Mouse (Mus musculus): ENCODE results near the gene Ktn1. TPM values are rescaled to one million over a fixed set of nuclear protein-coding genes. Genes with fewer than 3 reads are reported as not detected.

Ktn1 gene
- polyA plus RNA-seq, 1 experiment from 2014 or later = 63.6 TPM

DNA sequence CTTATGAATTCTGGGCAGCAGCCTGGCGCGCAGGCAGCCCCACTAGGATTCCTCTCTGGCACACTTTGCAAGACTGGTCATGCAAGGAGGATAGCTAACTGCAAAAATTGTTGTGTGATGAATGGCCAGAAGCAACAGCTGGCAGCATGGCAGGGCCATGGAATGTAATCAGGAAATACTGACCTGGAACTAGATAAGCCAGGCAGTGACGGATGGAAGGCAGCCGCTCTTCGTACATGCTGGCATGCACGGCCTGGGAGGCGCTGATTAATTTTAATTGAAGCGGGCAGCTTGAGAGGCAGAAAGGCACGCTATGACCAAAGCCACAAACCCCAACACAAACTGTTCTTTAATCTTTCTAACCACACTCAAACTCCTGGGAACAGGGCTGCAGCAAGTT, 13.8 kb upstream of the Ktn1 start:
- H3K4me2 ChIP-seq (ENCODE audit: low read depth, low read length) = peak overlapping the region; percentile 25; the same call in 1 of the 2 replicates
- peak overlapping the region; percentile 36; the same call in 1 of the 2 replicates for H3K9ac ChIP-seq (ENCODE audit: low read length)
- no peaks in the 10 kb centered on the region for H3K27me3 ChIP-seq (ENCODE audit: control insufficient read depth, insufficient read depth, low read length)
- whole genome bisulfite sequencing = 17% methylated on average over 9 of the region's 9 CpGs
- no peaks in the 10 kb centered on the region for H3K9me3 ChIP-seq (replicated peaks; ENCODE audit: control insufficient read depth, low read length)
- H3K36me3 ChIP-seq (ENCODE audit: control insufficient read depth, insufficient read depth, low read length) = no peaks in the 10 kb centered on the region
- H3K27ac ChIP-seq (ENCODE audit: low read length) = no peak overlapping the region
- H3K4me3 ChIP-seq (replicated peaks; ENCODE audit: low read length) = no peak overlapping the region
- peaks cover 13% of the 10 kb centered on the region for H3K4me1 ChIP-seq (ENCODE audit: control insufficient read depth, insufficient read depth, low read length)
- ATAC-seq (ENCODE audit: insufficient read depth, low FRiP score) = peak; percentile 60; the same call in 1 of the 2 replicates

GRCm38 (mm10) chr14:47634846-47635245, 13.4 kb upstream of the Ktn1 start:
- no peak for ATAC-seq (ENCODE audit: insufficient read depth, low FRiP score)
- no peaks in the 10 kb centered on the region for H3K36me3 ChIP-seq (ENCODE audit: control insufficient read depth, insufficient read depth, low read length)
- H3K9me3 ChIP-seq (replicated peaks; ENCODE audit: control insufficient read depth, low read length) = no peaks in the 10 kb centered on the region
- H3K4me1 ChIP-seq (ENCODE audit: control insufficient read depth, insufficient read depth, low read length) = peaks cover 13% of the 10 kb centered on the region
- no peaks in the 10 kb centered on the region for H3K27me3 ChIP-seq (ENCODE audit: control insufficient read depth, insufficient read depth, low read length)
- H3K27ac ChIP-seq (ENCODE audit: low read length) = no peak overlapping the region
- peak overlapping the region; percentile 36; the same call in 1 of the 2 replicates for H3K9ac ChIP-seq (ENCODE audit: low read length)
- H3K4me2 ChIP-seq (ENCODE audit: low read depth, low read length) = peak overlapping the region; percentile 25; the same call in 1 of the 2 replicates
- 45% methylated on average over 7 of the region's 7 CpGs for WGBS
- no peak overlapping the region for H3K4me3 ChIP-seq (replicated peaks; ENCODE audit: low read length)

DNA sequence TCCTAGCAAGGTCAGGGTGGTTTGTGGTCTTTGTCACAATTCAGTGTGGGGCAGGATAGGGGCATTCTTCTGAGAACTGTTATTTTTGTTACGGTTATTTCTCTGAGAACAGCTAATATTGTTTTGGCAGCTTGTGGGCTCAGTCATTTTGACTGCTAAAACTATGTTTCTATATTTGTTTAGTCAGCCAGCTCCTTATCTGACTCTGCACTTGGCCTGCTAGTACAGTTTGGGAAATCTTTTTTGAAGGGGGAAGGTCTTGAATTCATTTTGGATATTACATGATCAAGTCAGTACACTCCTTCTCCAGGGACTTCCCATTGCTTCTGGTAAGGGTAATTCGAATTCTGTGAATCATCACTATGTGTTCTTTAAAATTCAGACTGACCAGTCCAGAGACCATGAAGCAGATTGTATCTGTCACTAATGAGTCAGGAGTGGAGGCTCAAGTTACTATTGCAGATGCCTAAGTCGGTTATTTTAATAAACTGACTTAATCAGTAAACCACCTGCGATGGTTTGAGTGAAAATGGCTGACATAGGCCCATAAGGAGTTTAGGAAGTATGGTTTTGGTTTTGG, 9.8 kb upstream of the Ktn1 start:
- H3K27ac ChIP-seq (ENCODE audit: low read length) = no peak overlapping the region
- WGBS = 63% methylated on average over 4 of the region's 4 CpGs
- H3K27me3 ChIP-seq (ENCODE audit: control insufficient read depth, insufficient read depth, low read length) = no peaks in the 10 kb centered on the region
- peaks cover 13% of the 10 kb centered on the region for H3K4me1 ChIP-seq (ENCODE audit: control insufficient read depth, insufficient read depth, low read length)
- H3K9ac ChIP-seq (ENCODE audit: low read length) = no peak overlapping the region
- no peaks in the 10 kb centered on the region for H3K9me3 ChIP-seq (replicated peaks; ENCODE audit: control insufficient read depth, low read length)
- no peaks in the 10 kb centered on the region for H3K36me3 ChIP-seq (ENCODE audit: control insufficient read depth, insufficient read depth, low read length)
- no peak for ATAC-seq (ENCODE audit: insufficient read depth, low FRiP score)
- no peak overlapping the region for H3K4me2 ChIP-seq (ENCODE audit: low read depth, low read length)
- H3K4me3 ChIP-seq (replicated peaks; ENCODE audit: low read length) = no peak overlapping the region

DNA sequence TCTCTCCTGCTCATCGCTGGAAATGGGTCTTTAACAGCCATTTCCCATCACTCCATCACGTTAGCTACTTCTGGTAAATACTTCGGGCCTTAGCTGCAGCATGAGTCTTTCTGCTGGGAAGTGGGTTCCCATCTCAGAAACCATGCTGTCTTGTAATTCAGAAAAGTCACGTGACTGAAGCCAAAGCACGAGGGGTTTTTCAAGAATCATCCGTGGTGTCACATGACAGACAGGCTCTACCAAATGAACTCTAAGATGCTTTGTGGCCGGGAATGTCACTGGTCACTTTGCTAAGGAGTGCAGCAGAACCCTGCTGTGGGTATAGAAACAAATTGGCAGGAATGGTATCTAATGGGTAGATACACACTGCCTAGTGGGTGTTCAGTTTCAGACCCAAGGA, 2.6 kb upstream of the Ktn1 start:
- no peak overlapping the region for H3K9ac ChIP-seq (ENCODE audit: low read length)
- H3K27ac ChIP-seq (ENCODE audit: low read length) = no peak overlapping the region
- 68% methylated on average over 7 of the region's 7 CpGs for WGBS
- H3K9me3 ChIP-seq (replicated peaks; ENCODE audit: control insufficient read depth, low read length) = no peaks in the 10 kb centered on the region
- no peak for ATAC-seq (ENCODE audit: insufficient read depth, low FRiP score)
- no peak overlapping the region for H3K4me2 ChIP-seq (ENCODE audit: low read depth, low read length)
- no peaks in the 10 kb centered on the region for H3K36me3 ChIP-seq (ENCODE audit: control insufficient read depth, insufficient read depth, low read length)
- H3K27me3 ChIP-seq (ENCODE audit: control insufficient read depth, insufficient read depth, low read length) = no peaks in the 10 kb centered on the region
- H3K4me3 ChIP-seq (replicated peaks; ENCODE audit: low read length) = no peak overlapping the region
- peaks cover 3% of the 10 kb centered on the region; the same call in 1 of the 2 replicates for H3K4me1 ChIP-seq (ENCODE audit: control insufficient read depth, insufficient read depth, low read length)

GRCm38 (mm10) chr14:47646246-47646645, 2.0 kb upstream of the Ktn1 start:
- Histone ChIP-seq H3K36me3 (ENCODE audit: control insufficient read depth, insufficient read depth, low read length) (no peaks in the 10 kb centered on the region), H3K27ac (ENCODE audit: low read length) (no peak overlapping the region), H3K4me3 (replicated peaks; ENCODE audit: low read length) (no peak overlapping the region), H3K4me2 (ENCODE audit: low read depth, low read length) (no peak overlapping the region), H3K27me3 (ENCODE audit: control insufficient read depth, insufficient read depth, low read length) (no peaks in the 10 kb centered on the region), H3K4me1 (ENCODE audit: control insufficient read depth, insufficient read depth, low read length) (peaks cover 5% of the 10 kb centered on the region; the same call in 1 of the 2 replicates), H3K9me3 (replicated peaks; ENCODE audit: control insufficient read depth, low read length) (no peaks in the 10 kb centered on the region), H3K9ac (ENCODE audit: low read length) (no peak overlapping the region)
- 43% methylated on average over 5 of the region's 5 CpGs for WGBS
- ATAC-seq (ENCODE audit: insufficient read depth, low FRiP score) = no peak

DNA sequence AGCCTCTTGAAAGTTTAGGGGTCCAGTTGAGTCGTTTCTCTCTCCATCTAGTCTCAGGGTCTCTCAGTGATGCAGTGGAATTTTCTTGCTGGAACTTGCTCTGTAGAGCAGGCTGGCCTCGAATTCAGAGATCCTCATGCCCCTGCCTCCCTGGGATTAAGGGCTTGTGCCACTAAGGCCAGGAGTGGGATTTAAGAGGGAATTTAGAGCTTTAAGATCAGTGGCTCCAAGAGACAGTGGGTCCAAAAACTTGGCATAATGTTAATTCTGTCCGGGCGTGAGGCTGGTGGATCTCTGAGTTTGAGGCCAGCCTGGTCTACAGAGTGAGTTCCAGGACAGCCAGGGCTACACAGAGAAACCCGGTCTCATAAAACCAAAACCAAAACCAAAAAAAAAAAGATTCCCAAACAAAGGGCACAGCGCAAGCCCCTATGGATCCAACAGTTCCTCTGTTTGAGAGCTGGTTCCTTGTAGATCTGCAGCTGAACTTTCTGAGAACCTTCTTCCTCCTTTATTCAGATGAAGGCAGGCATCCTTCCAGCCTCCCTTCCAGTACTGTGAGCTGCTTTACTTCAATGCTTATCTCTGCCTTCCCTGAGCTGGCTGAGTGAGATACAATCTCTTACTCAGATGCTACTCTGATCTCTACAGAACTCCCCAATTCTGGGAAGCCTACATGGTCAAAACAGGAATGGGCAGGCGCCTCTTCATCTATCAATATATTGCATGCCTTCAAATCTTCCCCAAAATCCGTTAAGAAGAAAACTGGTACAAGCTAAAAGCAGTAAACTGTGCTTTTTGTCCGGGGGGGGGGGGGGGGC, 1.3 kb upstream of the Ktn1 start:
- H3K9ac ChIP-seq (ENCODE audit: low read length) = no peak overlapping the region
- ATAC-seq (ENCODE audit: insufficient read depth, low FRiP score) = no peak
- peaks cover 7% of the 10 kb centered on the region; the same call in 1 of the 2 replicates for H3K4me1 ChIP-seq (ENCODE audit: control insufficient read depth, insufficient read depth, low read length)
- H3K4me3 ChIP-seq (replicated peaks; ENCODE audit: low read length) = no peak overlapping the region
- no peaks in the 10 kb centered on the region for H3K36me3 ChIP-seq (ENCODE audit: control insufficient read depth, insufficient read depth, low read length)
- H3K4me2 ChIP-seq (ENCODE audit: low read depth, low read length) = no peak overlapping the region
- no peak overlapping the region for H3K27ac ChIP-seq (ENCODE audit: low read length)
- H3K9me3 ChIP-seq (replicated peaks; ENCODE audit: control insufficient read depth, low read length) = no peaks in the 10 kb centered on the region
- WGBS = 78% methylated on average over 8 of the region's 9 CpGs
- H3K27me3 ChIP-seq (ENCODE audit: control insufficient read depth, insufficient read depth, low read length) = no peaks in the 10 kb centered on the region

- H3K36me3 ChIP-seq (ENCODE audit: control insufficient read depth, insufficient read depth, low read length) = no peaks in the 10 kb centered on the region
- ATAC-seq (ENCODE audit: insufficient read depth, low FRiP score) = peak; percentile 96
- H3K4me1 ChIP-seq (ENCODE audit: control insufficient read depth, insufficient read depth, low read length) = peaks cover 7% of the 10 kb centered on the region; the same call in 1 of the 2 replicates
- no peaks in the 10 kb centered on the region for H3K9me3 ChIP-seq (replicated peaks; ENCODE audit: control insufficient read depth, low read length)
- peak overlapping the region; percentile 67 for H3K4me2 ChIP-seq (ENCODE audit: low read depth, low read length)
- peak overlapping the region; percentile 98 for H3K27ac ChIP-seq (ENCODE audit: low read length)
- H3K9ac ChIP-seq (ENCODE audit: low read length) = peak overlapping the region; percentile 97
- peak overlapping the region; percentile 93 for H3K4me3 ChIP-seq (replicated peaks; ENCODE audit: low read length)
- WGBS = under 1% methylated on average over 79 of the region's 82 CpGs
- H3K27me3 ChIP-seq (ENCODE audit: control insufficient read depth, insufficient read depth, low read length) = no peaks in the 10 kb centered on the region
Observed at GRCm38 (mm10) chr14:47648706-47649630, 720 bp downstream of the Ktn1 start.

DNA sequence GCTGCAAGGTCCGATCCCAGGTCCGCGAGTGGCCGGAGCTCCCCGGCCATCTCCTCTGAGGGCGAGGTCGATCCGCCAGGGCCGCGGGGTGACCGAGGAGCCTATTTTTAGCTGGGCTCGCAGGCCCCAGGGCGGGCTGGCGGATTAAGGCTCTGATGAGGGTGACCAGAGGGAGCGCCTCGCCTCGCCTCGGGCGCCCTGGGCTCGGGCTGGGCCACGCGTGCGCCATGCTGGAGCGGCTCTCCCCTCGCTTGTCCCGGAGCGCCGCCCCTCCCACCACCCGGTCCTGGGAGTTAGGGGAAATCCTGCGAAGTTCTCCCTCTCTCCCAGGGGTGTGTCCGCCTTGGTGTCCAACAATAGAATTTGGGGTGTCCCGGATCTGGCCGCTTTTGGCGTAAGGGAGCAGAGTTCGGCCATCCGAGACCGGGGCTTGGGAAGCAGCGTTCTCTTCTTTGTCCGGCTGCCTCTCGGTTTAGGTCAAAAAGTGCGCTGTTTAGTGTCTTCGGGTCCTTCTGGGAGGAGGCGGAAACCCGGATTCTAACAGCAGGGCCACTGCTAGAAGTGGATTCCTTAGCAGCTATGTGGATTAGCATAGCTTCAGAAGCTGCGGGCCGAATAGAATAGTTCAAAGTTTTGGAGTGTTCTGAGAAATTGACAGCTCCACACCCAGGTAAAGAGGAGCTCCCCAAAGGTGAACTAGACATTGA, 1.5 kb downstream of the Ktn1 start:
- H3K27me3 ChIP-seq (ENCODE audit: control insufficient read depth, insufficient read depth, low read length) = no peaks in the 10 kb centered on the region
- peak overlapping the region; percentile 67 for H3K4me2 ChIP-seq (ENCODE audit: low read depth, low read length)
- peak overlapping the region; percentile 98 for H3K27ac ChIP-seq (ENCODE audit: low read length)
- peaks cover 7% of the 10 kb centered on the region; the same call in 1 of the 2 replicates for H3K4me1 ChIP-seq (ENCODE audit: control insufficient read depth, insufficient read depth, low read length)
- ATAC-seq (ENCODE audit: insufficient read depth, low FRiP score) = peak; percentile 86
- peak overlapping the region; percentile 97 for H3K9ac ChIP-seq (ENCODE audit: low read length)
- WGBS = under 1% methylated on average over 46 of the region's 46 CpGs
- H3K9me3 ChIP-seq (replicated peaks; ENCODE audit: control insufficient read depth, low read length) = no peaks in the 10 kb centered on the region
- no peaks in the 10 kb centered on the region for H3K36me3 ChIP-seq (ENCODE audit: control insufficient read depth, insufficient read depth, low read length)
- peak overlapping the region; percentile 93 for H3K4me3 ChIP-seq (replicated peaks; ENCODE audit: low read length)

All from stomach, embryonic 16.5 days (tissue).